Mouse (Mus musculus) myocyte (in vitro differentiated cells): ENCODE results near the gene Trdmt1.

Source experiments
- CEBPB ChIP-seq: IDR thresholded peaks from 2 replicates; pipeline ENCODE4 v1.6.1; 2011; ENCODE audit warnings: mild to moderate bottlenecking, moderate library complexity; ENCODE audit not compliant: poor library complexity, insufficient read depth, severe bottlenecking
- MAX ChIP-seq: IDR thresholded peaks from one replicate; pipeline ENCODE4 v1.6.1; 2011; ENCODE audit warnings: low read depth, mild to moderate bottlenecking, control low read depth
- POLR2A ChIP-seq: IDR thresholded peaks from one replicate; pipeline ENCODE4 v1.6.1; 2011; ENCODE audit warnings: low read depth, mild to moderate bottlenecking, control low read depth, moderate library complexity; ENCODE audit not compliant: insufficient read length
- REST ChIP-seq: IDR thresholded peaks from one replicate; pipeline ENCODE4 v1.6.1; 2011; ENCODE audit warnings: mild to moderate bottlenecking, control low read depth, moderate library complexity; ENCODE audit not compliant: insufficient read depth, insufficient read length
- TCF12 ChIP-seq: IDR thresholded peaks from one replicate; pipeline ENCODE4 v1.6.1; 2011; ENCODE audit warnings: mild to moderate bottlenecking, control low read depth; ENCODE audit not compliant: poor library complexity, insufficient read depth, severe bottlenecking

DNA sequence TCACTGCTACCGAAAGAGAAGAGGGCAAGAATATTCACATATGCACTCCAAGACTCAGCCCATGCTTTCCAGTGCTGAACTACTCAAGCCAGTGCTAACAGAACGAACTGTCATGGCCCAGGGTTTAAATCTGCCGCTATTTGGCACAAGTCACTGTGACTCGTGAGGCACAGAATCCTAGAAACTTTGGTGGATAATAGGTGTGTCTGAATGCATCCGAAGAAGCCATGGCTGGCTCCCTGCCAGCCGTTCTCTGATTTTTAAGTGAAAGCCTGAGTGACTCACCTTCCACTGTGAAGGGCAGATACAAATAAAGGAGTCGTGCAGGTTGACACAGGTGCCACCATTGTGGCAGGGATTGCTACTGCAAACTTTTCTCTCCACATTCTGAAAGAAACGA is 58.0 kb downstream of the Trdmt1 start:
- TF ChIP-seq CEBPB (no peak), POLR2A (no peak), TCF12 (no peak), MAX (no peak), REST (no peak)
